Mouse (Mus musculus) Patski (cell line): ENCODE data around the gene Acox1. TPM values are rescaled to one million over a fixed set of nuclear protein-coding genes. Genes with fewer than 3 reads are reported as not detected.

Experiments used
- ATAC-seq: fragments of 100-300 bp; one replicate; pipeline ENCODE4 v1.8.0; 2021
- CTCF ChIA-PET: fragments of 350-600 bp; sonication (Branson Sonifier 250); formaldehyde crosslinking; loops from one replicate; lab custom pipeline; 2022; ENCODE audit warnings: inconsistent platforms; lab: Charles Lee
- POLR2A ChIA-PET: fragments of 350-600 bp; sonication (Branson Sonifier 250); formaldehyde crosslinking; loops from one replicate; lab custom pipeline; 2022; ENCODE audit warnings: antibody characterized with exemption, inconsistent platforms; lab: Charles Lee
- DNase-seq: peaks from one replicate; pipeline ENCODE4 v3.0.0-alpha.2; 2011; ENCODE audit warnings: low read depth, low spot score
- H3K27me3 ChIP-seq: fragments of 371-371 bp; one replicate; pipeline ENCODE4 v1.5.1; 2021
- CTCF ChIP-seq: fragments of 100-300 bp; IDR thresholded peaks from one replicate; pipeline ENCODE4 v1.5.1; 2021
- in situ Hi-C: fragments of 300-500 bp; cut with MboI; formaldehyde crosslinking; loops from 3 replicates; pipeline ENCODE4 v1.11.1; 2018; ENCODE audit warnings: low pct_unique_long_range_greater_than_20kb, mixed read lengths
- polyA plus RNA-seq: library from polyadenylated mRNA; unstranded; gene quantifications from one replicate; pipeline ENCODE4 v1.2.3, GENCODE M21; 2021

Acox1 gene
- polyA plus RNA-seq, 1 experiment from 2014 or later = 67.1 TPM

GRCm38 (mm10) chr11:116215181-116215580 is 16.3 kb upstream of the Acox1 start:
- no peak for ATAC-seq
- CTCF ChIA-PET = interaction anchor here (1.2 kb wide), 1 partner anchor 72 kb away, joined by 3 read pairs; no protein-coding TSS in a partner anchor
- H3K27me3 ChIP-seq = no peaks in the 10 kb centered on the region
- DNase-seq = no peak
- TF ChIP-seq CTCF = no peak
- in situ Hi-C loops = loop anchor here (5.0 kb wide), 1 partner anchor 68 kb away; no protein-coding TSS in a partner anchor
- POLR2A ChIA-PET = interaction anchor here (0.7 kb wide), 1 partner anchor 46 kb away, joined by 3 read pairs; no protein-coding TSS in a partner anchor

DNA sequence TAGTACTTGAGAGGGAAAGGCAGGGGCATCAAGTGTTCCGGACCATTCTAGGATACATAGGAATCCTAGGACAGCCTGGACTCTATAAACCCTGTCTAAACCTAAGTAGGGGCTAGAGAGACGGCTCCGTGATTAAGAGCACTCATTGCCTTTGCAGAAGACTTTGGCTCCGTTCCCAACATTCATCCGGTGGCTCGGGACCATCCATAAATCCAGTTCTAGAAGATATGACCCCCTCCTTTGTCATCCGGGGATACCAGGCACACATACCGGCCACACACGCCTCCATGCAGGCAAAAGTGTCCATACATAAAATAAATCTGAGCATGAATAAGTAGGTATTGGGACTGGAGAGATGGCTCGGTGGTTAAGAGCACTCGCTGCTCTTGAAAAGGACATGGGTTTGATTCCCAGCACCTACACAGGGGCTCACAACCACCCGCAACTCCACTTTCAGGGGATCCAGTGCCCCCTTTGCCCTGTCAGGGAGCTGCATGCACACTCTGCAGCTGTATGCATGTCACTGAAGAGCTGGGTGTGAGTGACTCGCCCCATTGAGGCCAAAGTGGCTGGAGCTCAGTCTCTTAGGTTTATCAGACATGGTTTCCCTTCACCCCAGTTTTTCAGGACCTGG is 15.1 kb upstream of the Acox1 start:
- ATAC-seq (no peak), DNase-seq (no peak)
- no peaks in the 10 kb centered on the region for H3K27me3 ChIP-seq
- TF ChIP-seq CTCF = no peak
- ChIA-PET POLR2A (no interaction called here), CTCF (no interaction called here)
- in situ Hi-C loops = no loop called here

DNA sequence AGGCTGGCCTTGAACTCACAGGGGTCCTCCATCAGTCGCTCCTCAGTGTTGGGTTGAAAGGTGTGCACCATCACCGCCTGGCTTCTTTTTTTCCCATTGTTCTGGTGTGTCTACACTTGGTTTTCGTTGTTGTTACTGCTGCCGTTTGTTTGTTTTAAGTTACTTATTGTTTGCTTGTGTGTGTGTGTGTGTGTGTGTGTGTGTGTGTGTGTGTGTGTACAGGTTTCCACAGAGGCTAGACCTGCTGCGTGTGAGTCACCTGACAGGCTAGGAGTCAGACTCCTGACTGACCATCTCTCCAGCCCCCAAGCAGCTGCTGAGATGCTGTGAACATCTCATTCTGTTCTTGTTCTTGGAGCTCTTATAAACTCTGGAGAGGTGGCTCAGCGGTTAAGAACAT is 14.0 kb upstream of the Acox1 start:
- CTCF ChIA-PET = no interaction called here
- H3K27me3 ChIP-seq = no peaks in the 10 kb centered on the region
- in situ Hi-C loops = no loop called here
- no peak for DNase-seq
- POLR2A ChIA-PET = no interaction called here
- no peak for ATAC-seq
- TF ChIP-seq CTCF = no peak

DNA sequence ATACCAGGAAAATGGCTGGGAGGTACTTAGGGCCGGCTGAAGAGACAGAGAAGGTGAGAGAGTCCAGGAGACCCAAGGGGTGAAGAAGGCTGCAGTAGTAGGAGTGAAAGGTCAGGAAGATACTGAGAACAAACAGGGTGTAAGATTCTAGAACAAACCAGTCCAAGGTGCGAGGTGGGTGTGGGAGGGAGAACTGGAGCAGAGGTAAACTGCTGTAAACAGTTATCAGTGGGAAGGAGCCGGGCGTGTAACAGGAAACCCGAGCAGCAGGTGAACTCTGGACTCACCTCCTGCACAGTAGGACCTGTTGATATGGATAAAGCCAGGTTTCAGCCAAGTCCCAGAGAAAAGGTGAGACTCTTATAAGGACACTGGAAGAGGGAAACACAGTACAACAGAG is 11.9 kb upstream of the Acox1 start:
- no peak for DNase-seq
- ChIA-PET POLR2A (interaction anchor here (0.7 kb wide), 2 partner anchors 207 to 279 kb away, joined by 4 to 7 read pairs; no protein-coding TSS in a partner anchor), CTCF (no interaction called here)
- in situ Hi-C loops = no loop called here
- no peak for TF ChIP-seq CTCF
- H3K27me3 ChIP-seq = no peaks in the 10 kb centered on the region
- ATAC-seq = no peak

- no peak for TF ChIP-seq CTCF
- in situ Hi-C loops = no loop called here
- DNase-seq (no peak), ATAC-seq (no peak)
- ChIA-PET CTCF (no interaction called here), POLR2A (no interaction called here)
- no peaks in the 10 kb centered on the region for H3K27me3 ChIP-seq
Observed at GRCm38 (mm10) chr11:116209257-116209656, 10.4 kb upstream of the Acox1 start.

DNA sequence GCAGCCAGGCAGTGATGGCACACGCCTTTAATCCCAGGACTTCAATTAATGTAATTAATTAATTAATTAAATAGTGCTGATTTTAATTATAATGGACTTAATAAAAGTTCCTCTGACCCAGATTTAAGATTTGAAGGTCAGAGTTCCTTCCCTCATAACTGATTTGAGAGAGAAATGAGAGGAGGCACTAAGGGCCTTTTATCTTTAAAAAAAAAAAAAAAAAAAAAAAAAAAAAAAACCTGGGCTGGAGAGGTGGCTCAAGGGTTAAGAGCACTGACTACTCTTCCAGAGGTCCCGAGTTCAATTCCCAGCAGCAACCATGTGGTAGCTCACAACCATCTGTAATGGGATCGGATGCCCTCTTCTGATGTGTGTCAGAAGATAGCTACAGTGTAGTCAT is 9.8 kb upstream of the Acox1 start:
- ChIA-PET CTCF (no interaction called here), POLR2A (no interaction called here)
- DNase-seq (no peak), ATAC-seq (no peak)
- no peak for TF ChIP-seq CTCF
- in situ Hi-C loops = no loop called here
- H3K27me3 ChIP-seq = no peaks in the 10 kb centered on the region

- ChIA-PET CTCF (no interaction called here), POLR2A (no interaction called here)
- no peak for DNase-seq
- in situ Hi-C loops = no loop called here
- no peak for TF ChIP-seq CTCF
- H3K27me3 ChIP-seq = no peaks in the 10 kb centered on the region
- ATAC-seq = no peak
Observed at GRCm38 (mm10) chr11:116206678-116207077, 7.8 kb upstream of the Acox1 start.

- in situ Hi-C loops = no loop called here
- POLR2A ChIA-PET = interaction anchor here (0.6 kb wide), 1 partner anchor 71 kb away, joined by 3 read pairs; no protein-coding TSS in a partner anchor
- DNase-seq = no peak
- no peaks in the 10 kb centered on the region for H3K27me3 ChIP-seq
- TF ChIP-seq CTCF = no peak
- no peak for ATAC-seq
- CTCF ChIA-PET = interaction anchor here (2.1 kb wide), 1 partner anchor 13 kb away, joined by 4 read pairs; no protein-coding TSS in a partner anchor
Observed at GRCm38 (mm10) chr11:116203150-116203549, 4.3 kb upstream of the Acox1 start.

DNA sequence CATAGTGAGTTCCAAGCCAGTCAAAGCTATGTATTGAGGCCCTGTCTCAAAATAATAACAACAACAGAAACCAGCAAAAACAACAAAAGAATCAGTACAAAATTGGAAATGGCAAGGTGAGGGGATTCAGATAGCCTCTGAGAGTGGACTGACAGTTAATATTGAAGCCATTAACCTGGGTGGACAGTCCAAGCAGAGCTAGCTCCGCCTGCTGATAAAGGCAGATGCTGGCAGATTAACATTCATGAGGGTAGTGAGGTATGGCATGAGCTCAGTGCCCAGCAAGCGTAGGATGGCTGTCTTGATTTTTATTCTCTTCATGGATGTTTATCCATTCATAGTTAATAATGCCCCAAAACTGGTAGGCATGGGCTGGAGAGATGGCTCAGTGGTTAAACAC is 2.3 kb upstream of the Acox1 start:
- no peak for DNase-seq
- POLR2A ChIA-PET = interaction anchor here (0.6 to 0.7 kb wide), 2 partner anchors 70 to 647 kb away, joined by 3 to 4 read pairs; partner anchors contain the start of gene Trim65
- no peak for TF ChIP-seq CTCF
- no peaks in the 10 kb centered on the region for H3K27me3 ChIP-seq
- in situ Hi-C loops = no loop called here
- ATAC-seq = no peak
- CTCF ChIA-PET = interaction anchor here (2.1 kb wide), 1 partner anchor 15 kb away, joined by 4 read pairs; no protein-coding TSS in a partner anchor

DNA sequence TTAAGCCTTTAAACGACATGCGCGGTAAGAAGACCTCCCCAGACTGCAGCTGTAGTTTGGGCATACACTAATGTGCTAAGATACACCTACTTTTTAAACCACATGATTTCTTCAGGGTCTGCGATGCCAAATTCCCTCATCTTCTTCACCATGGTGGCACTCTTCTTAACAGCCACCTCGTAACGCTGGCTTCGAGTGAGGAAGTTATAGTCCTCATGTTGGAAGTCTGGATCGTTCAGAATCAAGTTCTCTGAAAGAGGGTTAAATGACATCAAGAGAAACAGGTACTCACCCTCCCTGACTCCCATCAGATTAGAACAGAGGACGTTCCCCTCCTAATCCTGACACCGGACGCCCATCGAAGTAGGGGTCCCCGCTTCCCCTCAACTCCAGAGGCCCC is 713 bp downstream of the Acox1 start:
- ChIA-PET CTCF (no interaction called here), POLR2A (no interaction called here)
- in situ Hi-C loops = no loop called here

GRCm38 (mm10) chr11:116197584-116197906 is 1.3 kb downstream of the Acox1 start:
- DNase-seq (no peak), ATAC-seq (no peak)
- TF ChIP-seq CTCF = no peak
- CTCF ChIA-PET = no interaction called here
- no peaks in the 10 kb centered on the region for H3K27me3 ChIP-seq
- in situ Hi-C loops = no loop called here
- POLR2A ChIA-PET = interaction anchor here (0.8 kb wide), 1 partner anchor 37 kb away, joined by 3 read pairs; no protein-coding TSS in a partner anchor

More for the DNA sequence above, 713 bp downstream of the Acox1 start:
- no peaks in the 10 kb centered on the region for H3K27me3 ChIP-seq
- TF ChIP-seq CTCF = no peak
- no peak for DNase-seq
- ATAC-seq = no peak
